Mouse (Mus musculus) kidney, adult 8-10 months (tissue): ENCODE data around the gene Cald1.
A peak's percentile ranks its signal among the peaks of the same experiment; 100 is the strongest.

Experiments
- DNase-seq, 2 experiments: peaks; one replicate each; pipeline ENCODE4 v3.0.0; 2022

The Cald1 gene

GRCm38 (mm10) chr6:34598121-34599065 lies at the start of gene Cald1:
Cald1 (plus strand) TSS chr6:34598500.
- peak; percentile 30 to 51 for DNase-seq

- peak; percentile 15 to 63 for DNase-seq
Measured at GRCm38 (mm10) chr6:34549017-34549416, 49.3 kb upstream of the Cald1 start.

- DNase-seq: no peak
Measured at GRCm38 (mm10) chr6:34552489-34553157, 45.7 kb upstream of the Cald1 start.

- no peak for DNase-seq
Measured at GRCm38 (mm10) chr6:34554291-34554997, 43.9 kb upstream of the Cald1 start.

GRCm38 (mm10) chr6:34559521-34559920 lies 38.8 kb upstream of the Cald1 start:
- DNase-seq: no peak

- no peak for DNase-seq
Measured at GRCm38 (mm10) chr6:34565176-34565880, 33.0 kb upstream of the Cald1 start.

- DNase-seq: no peak
Measured at GRCm38 (mm10) chr6:34567298-34567697, 31.0 kb upstream of the Cald1 start.

- DNase-seq: peak; percentile 44 to 60
Measured at GRCm38 (mm10) chr6:34579504-34580068, 18.7 kb upstream of the Cald1 start.

- DNase-seq: no peak
Measured at GRCm38 (mm10) chr6:34583365-34583764, 14.9 kb upstream of the Cald1 start.

GRCm38 (mm10) chr6:34588066-34588465 lies 10.2 kb upstream of the Cald1 start:
- no peak for DNase-seq

GRCm38 (mm10) chr6:34590716-34591115 lies 7.6 kb upstream of the Cald1 start:
- no peak for DNase-seq

GRCm38 (mm10) chr6:34593353-34593752 lies 4.9 kb upstream of the Cald1 start:
- DNase-seq: no peak

GRCm38 (mm10) chr6:34597316-34597715 lies 984 bp upstream of the Cald1 start:
- no peak for DNase-seq

GRCm38 (mm10) chr6:34599171-34599570 lies 871 bp downstream of the Cald1 start:
- DNase-seq: no peak

- no peak for DNase-seq
Measured at GRCm38 (mm10) chr6:34599631-34600111, 1.4 kb downstream of the Cald1 start.

- no peak for DNase-seq
Measured at GRCm38 (mm10) chr6:34600850-34601249, 2.5 kb downstream of the Cald1 start.

- no peak for DNase-seq
Measured at GRCm38 (mm10) chr6:34602091-34602490, 3.8 kb downstream of the Cald1 start.

- DNase-seq: no peak
Measured at GRCm38 (mm10) chr6:34606407-34606806, 8.1 kb downstream of the Cald1 start.

- DNase-seq: no peak
Measured at GRCm38 (mm10) chr6:34608603-34609002, 10.3 kb downstream of the Cald1 start.

GRCm38 (mm10) chr6:34609892-34610829 lies 11.9 kb downstream of the Cald1 start:
- peak; percentile 58 to 70 for DNase-seq

- no peak for DNase-seq
Measured at GRCm38 (mm10) chr6:34613122-34613521, 14.8 kb downstream of the Cald1 start.
